Mouse (Mus musculus) intestine, embryonic 16.5 days (tissue): ENCODE data around the gene Bpifb4. TPM values are rescaled to one million over a fixed set of nuclear protein-coding genes. Genes with fewer than 3 reads are reported as not detected.

ENCODE experiments used
- ATAC-seq: fragments of 200-750 bp; cut with Nextera tagmentation; 2 replicates; pipeline ENCODE4 v1.8.0; 2017; ENCODE audit warnings: moderate TSS enrichment, moderate library complexity
- H3K27ac ChIP-seq: fragments of 300-500 bp; sonication (generic); 2 replicates; pipeline ENCODE4 v1.5.1; 2014; ENCODE audit warnings: mild to moderate bottlenecking, low read length
- H3K27me3 ChIP-seq: fragments of 300-500 bp; sonication (generic); replicated peaks from 2 replicates; pipeline ENCODE4 v1.6.1; 2014; ENCODE audit warnings: low read length, control low read depth, mixed read lengths; ENCODE audit not compliant: control insufficient read depth, insufficient read depth
- H3K36me3 ChIP-seq: fragments of 300-500 bp; sonication (generic); 2 replicates; pipeline ENCODE4 v1.6.1; 2014; ENCODE audit warnings: low read length, control low read depth; ENCODE audit not compliant: control insufficient read depth, insufficient read depth
- H3K4me1 ChIP-seq: fragments of 300-500 bp; sonication (generic); 2 replicates; pipeline ENCODE4 v1.6.1; 2014; ENCODE audit warnings: low read length, control low read depth, mixed read lengths; ENCODE audit not compliant: control insufficient read depth, insufficient read depth
- H3K4me2 ChIP-seq: fragments of 300-500 bp; sonication (generic); 2 replicates; pipeline ENCODE4 v1.6.1; 2014; ENCODE audit warnings: low read depth, low read length, control low read depth
- H3K4me3 ChIP-seq: fragments of 300-500 bp; sonication (generic); 2 replicates; pipeline ENCODE4 v1.5.1; 2014; ENCODE audit warnings: mild to moderate bottlenecking, low read length
- H3K9ac ChIP-seq: fragments of 300-500 bp; sonication (generic); 2 replicates; pipeline ENCODE4 v1.6.1; 2014; ENCODE audit warnings: low read depth, low read length
- H3K9me3 ChIP-seq: fragments of 300-500 bp; sonication (generic); 2 replicates; pipeline ENCODE4 v1.6.1; 2016; ENCODE audit warnings: low read length, control low read depth; ENCODE audit not compliant: control insufficient read depth
- WGBS: fragments of 180-500 bp; shearing (Covaris S2); extraction: QIAGEN DNeasy Blood & Tissue Kit; methylation state at CpG from one replicate; pipeline ENCODE4 v1.1.7; 2014; 5-methylcytosine and 5-hydroxymethylcytosine counted together
- polyA plus RNA-seq: library from polyadenylated mRNA; unstranded; fragments of >200 nt; fragmentation: Nextera tagmentation; extraction: Ambion mirVana; gene quantifications from 2 replicates; pipeline ENCODE4 v1.2.1, GENCODE M21; 2015

The Bpifb4 gene
- not detected in 2 replicates for polyA plus RNA-seq

DNA sequence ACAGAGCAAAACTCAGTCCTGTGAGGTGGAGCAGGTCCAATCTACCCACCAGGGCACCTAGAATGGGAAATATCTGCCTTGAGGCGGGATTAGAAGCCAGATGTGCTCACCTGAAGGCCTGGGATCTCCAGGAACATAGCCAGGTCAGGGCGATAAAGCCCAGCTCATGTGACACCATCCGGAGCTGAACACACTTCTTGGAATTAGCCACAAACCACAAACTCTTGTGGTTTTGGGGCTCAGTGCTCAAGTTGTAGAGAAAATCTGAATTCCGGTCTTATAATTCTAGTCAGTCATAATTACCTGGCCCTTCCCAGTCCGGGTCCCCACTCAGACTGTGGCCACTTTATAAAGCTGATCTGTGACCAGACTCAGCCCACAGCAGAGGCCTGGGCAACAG, at the start of gene Bpifb4:
Gene Bpifb4, plus strand, starts transcription at position 370 of the 400 bp plus-strand sequence.
- Histone ChIP-seq H3K4me3 (no peak within 1 kb of the TSS), H3K27ac (no peak within 1 kb of the TSS), H3K27me3 (no peaks in the 10 kb centered on the region), H3K4me2 (no peak within 1 kb of the TSS), H3K9me3 (no peaks in the 10 kb centered on the region), H3K4me1 (no peaks in the 10 kb centered on the region), H3K36me3 (no peaks in the 10 kb centered on the region), H3K9ac (no peak within 1 kb of the TSS)
- no peak for ATAC-seq
- 83% methylated on average over 5 of the region's 5 CpGs for WGBS

DNA sequence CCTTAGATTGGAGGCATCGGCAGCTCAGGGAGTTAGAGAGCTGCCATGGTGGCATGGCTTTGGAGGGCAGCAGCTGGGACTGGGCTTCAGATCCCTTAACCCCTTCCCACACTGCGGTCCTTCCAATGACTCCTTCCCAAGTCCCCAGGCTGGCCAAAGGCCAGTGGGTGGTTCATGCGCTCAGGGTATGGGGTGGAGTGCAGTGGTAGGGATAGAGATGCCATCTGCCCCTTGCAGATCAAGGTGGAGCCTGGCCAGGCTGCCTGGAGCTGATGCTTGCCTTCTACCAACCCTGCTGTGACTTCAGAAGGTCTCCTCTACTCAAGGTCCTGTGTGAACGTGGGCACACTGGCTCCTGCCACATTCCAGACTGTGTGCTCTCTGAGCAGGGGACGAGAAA, 38.9 kb upstream of the Bpifb4 start:
- Histone ChIP-seq H3K9ac (no peak overlapping the region), H3K27me3 (no peaks in the 10 kb centered on the region), H3K4me1 (no peaks in the 10 kb centered on the region), H3K36me3 (no peaks in the 10 kb centered on the region), H3K4me2 (no peak overlapping the region), H3K4me3 (no peak overlapping the region), H3K9me3 (no peaks in the 10 kb centered on the region), H3K27ac (no peak overlapping the region)
- ATAC-seq, result no peak
- 82% methylated on average over 5 of the region's 5 CpGs for WGBS

DNA sequence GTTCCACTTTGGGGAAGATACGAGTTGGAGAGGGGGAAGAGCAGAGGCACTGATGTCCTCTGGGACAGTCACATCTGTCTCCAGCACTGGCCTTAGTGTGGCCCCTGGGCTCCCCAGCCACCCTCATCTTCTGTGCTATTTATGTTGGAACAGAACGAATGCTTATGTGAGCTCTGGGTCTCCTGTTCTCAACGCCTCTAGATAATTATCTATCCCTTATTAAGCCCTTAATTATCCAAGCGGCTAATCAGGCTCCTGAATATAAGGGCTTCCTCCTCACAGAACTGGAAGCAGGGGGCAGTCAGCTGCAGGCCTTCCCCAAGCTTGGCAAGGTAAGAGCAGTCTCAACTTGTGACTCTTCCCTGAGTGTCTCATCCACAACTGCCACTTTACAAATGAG, 37.9 kb upstream of the Bpifb4 start, which contains the start of gene Bpifb6:
Gene Bpifb6, plus strand, starts transcription at position 301 of the 400 bp plus-strand sequence.
- no peak within 1 kb of the TSS for H3K4me3 ChIP-seq
- H3K4me2 ChIP-seq, result no peak within 1 kb of the TSS
- no peaks in the 10 kb centered on the region for H3K27me3 ChIP-seq
- no peak for ATAC-seq
- no peaks in the 10 kb centered on the region for H3K9me3 ChIP-seq
- H3K4me1 ChIP-seq, result no peaks in the 10 kb centered on the region
- 73% methylated on average over 4 of the region's 4 CpGs for WGBS
- no peak within 1 kb of the TSS for H3K27ac ChIP-seq
- no peak within 1 kb of the TSS for H3K9ac ChIP-seq
- no peaks in the 10 kb centered on the region for H3K36me3 ChIP-seq

DNA sequence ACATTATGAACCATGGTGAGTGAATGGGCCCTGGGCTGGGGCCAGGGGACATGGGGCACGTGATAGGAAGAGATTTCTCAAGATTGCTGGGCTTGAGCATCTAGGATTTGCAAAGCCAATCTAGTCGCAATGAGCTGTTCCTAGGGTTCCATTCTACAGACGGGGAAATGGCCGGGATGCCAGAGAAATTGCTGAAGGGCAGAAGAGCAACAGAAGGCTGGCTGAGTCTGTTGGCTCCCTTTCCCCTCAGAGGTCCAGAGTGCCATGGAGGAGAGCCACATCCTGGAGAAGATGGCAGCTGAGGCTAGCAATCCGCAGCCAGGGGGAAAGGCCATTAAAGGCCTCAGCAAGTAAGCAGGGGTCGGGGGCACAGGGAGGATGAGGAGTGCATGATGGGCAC, 35.3 kb upstream of the Bpifb4 start:
- no peak overlapping the region for H3K4me3 ChIP-seq
- H3K4me2 ChIP-seq, result no peak overlapping the region
- WGBS, result 77% methylated on average over 6 of the region's 6 CpGs
- H3K27me3 ChIP-seq, result no peaks in the 10 kb centered on the region
- H3K9ac ChIP-seq, result no peak overlapping the region
- no peaks in the 10 kb centered on the region for H3K9me3 ChIP-seq
- H3K36me3 ChIP-seq, result no peaks in the 10 kb centered on the region
- H3K27ac ChIP-seq, result no peak overlapping the region
- ATAC-seq, result no peak
- H3K4me1 ChIP-seq, result no peaks in the 10 kb centered on the region

DNA sequence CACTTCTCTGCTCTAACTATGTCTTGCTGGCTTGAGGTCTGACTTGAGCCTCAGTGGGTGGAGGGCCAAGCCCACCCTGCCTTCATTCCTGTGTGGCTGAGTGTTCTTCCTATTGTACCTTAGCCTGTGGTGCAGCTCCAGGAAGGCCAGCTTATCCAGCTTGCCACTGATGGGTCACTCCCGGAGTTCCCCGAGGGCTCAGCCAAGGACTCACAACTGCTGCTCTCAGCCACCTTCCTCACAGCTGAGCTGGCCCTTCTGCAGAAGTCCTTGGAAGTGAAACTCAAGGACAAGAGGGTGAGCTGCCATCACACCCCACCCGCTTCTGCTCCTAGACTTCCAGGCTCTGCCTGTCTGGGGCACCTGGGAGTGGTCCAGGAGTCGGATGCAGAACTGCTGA, 31.4 kb upstream of the Bpifb4 start:
- no peak overlapping the region for H3K9ac ChIP-seq
- no peaks in the 10 kb centered on the region for H3K36me3 ChIP-seq
- H3K4me1 ChIP-seq, result no peaks in the 10 kb centered on the region
- no peak overlapping the region for H3K4me3 ChIP-seq
- no peak for ATAC-seq
- WGBS, result 89% methylated on average over 4 of the region's 4 CpGs
- H3K27me3 ChIP-seq, result no peaks in the 10 kb centered on the region
- no peak overlapping the region for H3K4me2 ChIP-seq
- no peak overlapping the region for H3K27ac ChIP-seq
- H3K9me3 ChIP-seq, result no peaks in the 10 kb centered on the region

DNA sequence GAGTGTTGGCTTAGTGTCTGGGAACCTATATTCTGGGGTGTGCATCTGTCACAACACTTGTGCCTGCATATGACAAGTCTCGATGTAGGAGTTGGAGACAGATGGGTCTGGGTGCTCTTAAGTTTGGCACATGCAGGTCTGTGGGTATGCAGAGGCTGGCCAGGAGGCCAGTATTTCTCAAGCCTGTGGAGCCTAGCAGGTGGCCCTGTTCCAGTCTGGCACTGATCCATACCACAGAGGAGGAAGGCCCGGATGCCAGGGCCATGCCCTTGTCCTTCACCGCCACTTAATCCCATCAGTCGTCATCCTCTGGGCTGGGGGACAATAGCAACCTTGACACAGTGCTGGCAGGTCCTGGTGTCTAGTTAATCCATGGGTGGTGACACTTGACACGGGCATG, 23.9 kb upstream of the Bpifb4 start:
- WGBS, result 80% methylated on average over 5 of the region's 5 CpGs

DNA sequence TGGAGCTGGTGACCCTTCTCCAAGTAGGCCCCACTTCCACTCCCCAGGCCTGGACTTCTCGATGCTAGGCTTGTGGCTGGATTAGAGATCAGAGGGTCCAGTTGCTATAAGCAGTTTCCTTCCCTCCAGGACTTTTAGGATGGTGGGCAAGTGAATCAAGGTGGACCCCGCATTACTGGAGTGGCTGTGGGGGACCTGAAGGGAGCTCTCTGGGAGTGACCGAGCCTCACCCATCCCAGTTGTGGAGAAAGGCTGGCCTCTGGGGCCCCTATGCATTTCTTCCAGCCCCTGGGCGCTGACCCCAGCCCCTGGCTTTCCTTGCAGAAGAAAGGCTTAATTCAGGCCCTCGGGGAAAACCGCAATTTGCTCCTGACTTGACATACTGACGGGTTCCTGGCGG, 20.1 kb upstream of the Bpifb4 start, which contains the start of gene Bpifb3:
Gene Bpifb3, plus strand, starts transcription at position 301 of the 400 bp plus-strand sequence.
- Histone ChIP-seq H3K27me3 (no peaks in the 10 kb centered on the region), H3K4me2 (no peak within 1 kb of the TSS), H3K4me3 (no peak within 1 kb of the TSS), H3K27ac (no peak within 1 kb of the TSS), H3K9ac (no peak within 1 kb of the TSS), H3K36me3 (no peaks in the 10 kb centered on the region), H3K4me1 (no peaks in the 10 kb centered on the region), H3K9me3 (no peaks in the 10 kb centered on the region)
- 82% methylated on average over 8 of the region's 8 CpGs for WGBS
- no peak for ATAC-seq

More for the DNA sequence above, 23.9 kb upstream of the Bpifb4 start:
- no peak overlapping the region for H3K9ac ChIP-seq
- H3K4me2 ChIP-seq, result no peak overlapping the region
- H3K9me3 ChIP-seq, result no peaks in the 10 kb centered on the region
- H3K27me3 ChIP-seq, result no peaks in the 10 kb centered on the region
- no peak overlapping the region for H3K4me3 ChIP-seq
- no peak for ATAC-seq
- H3K27ac ChIP-seq, result no peak overlapping the region
- H3K36me3 ChIP-seq, result no peaks in the 10 kb centered on the region
- no peaks in the 10 kb centered on the region for H3K4me1 ChIP-seq

DNA sequence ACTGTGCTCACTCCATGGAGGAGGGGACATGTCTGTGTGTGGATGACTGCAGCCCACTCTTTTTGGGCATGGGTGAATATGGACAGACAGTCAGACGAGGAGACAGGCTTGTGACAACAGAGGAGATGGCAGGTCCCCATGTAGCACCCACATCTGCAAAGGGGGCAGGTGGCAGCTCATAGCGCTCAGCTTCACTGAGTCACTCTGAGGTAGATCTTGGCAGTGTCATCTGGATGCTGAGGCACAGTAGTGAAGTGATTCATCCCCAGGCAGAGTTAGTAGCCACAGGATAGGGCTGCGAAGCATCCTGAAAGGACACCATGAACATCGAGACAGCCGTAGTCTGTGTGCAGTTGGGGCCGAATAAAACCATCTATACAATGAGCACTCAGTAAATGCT, 16.8 kb upstream of the Bpifb4 start:
- no peak overlapping the region for H3K4me2 ChIP-seq
- no peaks in the 10 kb centered on the region for H3K36me3 ChIP-seq
- H3K4me3 ChIP-seq, result no peak overlapping the region
- WGBS, result 84% methylated on average over 6 of the region's 6 CpGs
- no peaks in the 10 kb centered on the region for H3K27me3 ChIP-seq
- no peaks in the 10 kb centered on the region for H3K4me1 ChIP-seq
- no peak for ATAC-seq
- H3K9me3 ChIP-seq, result no peaks in the 10 kb centered on the region
- H3K9ac ChIP-seq, result no peak overlapping the region
- H3K27ac ChIP-seq, result no peak overlapping the region

DNA sequence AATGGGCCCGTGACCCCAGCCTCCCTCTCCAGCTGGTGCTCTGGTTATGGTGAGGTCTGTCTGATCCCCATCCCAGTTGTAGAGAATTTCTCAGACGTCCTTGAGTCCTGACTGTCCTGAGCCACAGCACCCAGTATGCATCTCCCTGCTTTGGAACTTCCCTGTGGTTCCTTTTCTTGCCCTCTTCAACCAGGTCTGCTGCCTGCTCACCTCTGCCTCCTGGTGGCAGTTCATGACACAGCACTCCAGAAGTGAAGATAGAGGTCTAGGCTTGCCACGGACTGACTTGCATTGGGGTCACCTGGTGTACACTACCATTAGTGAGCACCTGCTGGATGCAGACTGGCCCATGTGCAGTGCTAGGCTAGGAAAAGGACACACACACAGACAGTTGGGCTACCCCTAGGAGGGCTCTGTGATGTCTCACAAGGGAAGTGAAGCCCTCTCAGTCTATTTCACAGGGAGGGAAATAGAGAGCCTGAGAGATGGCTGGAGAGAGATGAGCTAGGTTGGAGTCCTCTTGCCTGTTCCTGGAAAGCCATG, 8.1 kb upstream of the Bpifb4 start:
- no peak for ATAC-seq
- H3K4me1 ChIP-seq, result no peaks in the 10 kb centered on the region
- H3K9ac ChIP-seq, result no peak overlapping the region
- H3K9me3 ChIP-seq, result no peaks in the 10 kb centered on the region
- WGBS, result 45% methylated on average over 3 of the region's 3 CpGs
- H3K36me3 ChIP-seq, result no peaks in the 10 kb centered on the region
- no peak overlapping the region for H3K27ac ChIP-seq
- H3K4me3 ChIP-seq, result no peak overlapping the region
- H3K27me3 ChIP-seq, result no peaks in the 10 kb centered on the region
- H3K4me2 ChIP-seq, result no peak overlapping the region

DNA sequence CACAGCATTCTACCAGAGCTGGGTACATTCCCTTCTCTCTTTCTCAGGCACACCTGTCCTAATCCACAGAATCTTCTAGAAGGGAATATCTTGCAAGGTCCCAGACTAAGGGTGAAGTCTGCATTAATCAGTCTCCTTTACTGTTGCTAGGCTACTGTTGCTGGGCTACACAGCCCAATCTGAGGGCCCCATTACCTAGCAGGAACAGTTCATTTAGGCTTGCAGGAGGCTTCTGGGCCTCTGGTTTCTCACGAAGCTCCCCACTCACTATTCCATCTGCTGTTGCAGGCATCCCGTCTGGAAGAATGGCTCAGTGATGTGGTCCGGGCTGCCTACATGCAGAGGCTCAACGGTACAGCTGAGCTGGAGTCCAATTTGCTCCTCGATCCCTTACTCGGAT, 6.9 kb upstream of the Bpifb4 start:
- H3K9ac ChIP-seq, result no peak overlapping the region
- no peak overlapping the region for H3K4me2 ChIP-seq
- ATAC-seq, result no peak
- H3K4me3 ChIP-seq, result no peak overlapping the region
- H3K36me3 ChIP-seq, result no peaks in the 10 kb centered on the region
- no peaks in the 10 kb centered on the region for H3K27me3 ChIP-seq
- H3K4me1 ChIP-seq, result no peaks in the 10 kb centered on the region
- WGBS, result 69% methylated on average over 6 of the region's 6 CpGs
- H3K9me3 ChIP-seq, result no peaks in the 10 kb centered on the region
- H3K27ac ChIP-seq, result no peak overlapping the region
